Mouse (Mus musculus): ENCODE data around the gene Apoc1.

DNA sequence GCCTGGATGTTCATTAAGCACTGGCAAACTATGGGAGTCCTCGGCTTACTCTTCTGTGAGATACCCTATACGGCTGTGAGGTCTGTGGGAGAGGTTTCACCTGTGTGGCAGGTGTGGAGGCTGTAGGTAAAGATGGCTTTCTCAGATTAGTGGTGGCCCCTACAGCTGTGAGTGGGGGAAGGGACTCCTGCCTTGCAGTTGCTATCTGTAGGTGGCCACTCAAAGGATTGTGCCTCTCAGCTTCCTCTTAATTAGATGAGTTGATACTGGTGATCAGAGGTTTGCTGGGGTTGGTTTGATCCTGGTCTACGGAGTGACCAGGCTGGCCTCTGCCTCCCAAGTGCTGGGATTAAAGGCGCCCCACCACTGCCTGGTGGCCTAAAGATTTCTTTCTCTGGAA lies 12.0 kb upstream of the Apoc1 start:
- no peak for TF ChIP-seq ZMIZ1 (IDR thresholded peaks at IDR 0.05; ENCODE audit: low read depth, low read length)
- no peak for TF ChIP-seq RCOR1 (IDR thresholded peaks at IDR 0.05; ENCODE audit: low read depth, low read length)
